Mouse (Mus musculus) lung, adult 2 months (tissue): ENCODE data around the gene Kif1bp. TPM values are rescaled to one million over a fixed set of nuclear protein-coding genes. Genes with fewer than 3 reads are reported as not detected.
"Not testable (repeated sequence)": the region's sequence is repeated elsewhere in the genome, so short reads cannot be mapped to it uniquely, and the experiment has no call there.

Experiments
- DNase-seq: peaks from one replicate; pipeline ENCODE4 v3.0.0; 2022
- H3K4me1 ChIP-seq: fragments of 200-500 bp; 2 replicates; pipeline ENCODE4 v1.6.1; 2011; ENCODE audit warnings: low read length; ENCODE audit not compliant: control insufficient read depth, insufficient read depth
- H3K4me3 ChIP-seq: fragments of 200-500 bp; replicated peaks from 2 replicates; pipeline ENCODE3; 2011; ENCODE audit warnings: low read depth, mild to moderate bottlenecking, control low read depth, low read length; ENCODE audit errors: extremely low read depth
- CTCF ChIP-seq: fragments of 200-500 bp; IDR thresholded peaks from 2 replicates; pipeline ENCODE4 v1.5.1; 2011; ENCODE audit warnings: mild to moderate bottlenecking, low read length, control low read depth; ENCODE audit not compliant: insufficient read depth
- POLR2A ChIP-seq: fragments of 200-500 bp; IDR thresholded peaks from 2 replicates; pipeline ENCODE4 v1.6.1; 2011; ENCODE audit warnings: low read depth, mild to moderate bottlenecking, control low read depth, low read length, borderline replicate concordance; ENCODE audit errors: extremely low read depth
- WGBS: fragments of 180-500 bp; shearing (Covaris S2); methylation state at CpG from one replicate; pipeline ENCODE4 v1.1.7; 2018; 5-methylcytosine and 5-hydroxymethylcytosine counted together
- polyA plus RNA-seq: library from polyadenylated mRNA; depleted of rRNA; stranded (reverse); fragments of >200 nt; gene quantifications from 2 replicates; pipeline ENCODE4 v1.2.3, GENCODE M21; 2012; rRNA removed

Gene Kif1bp
- polyA plus RNA-seq: 37.8 and 45.5 TPM in 2 replicates

- Histone ChIP-seq H3K4me1 (0 out of 2 replicates have a peak, but pooled peaks cover 2% of the 10 kb centered on the region), H3K4me3 (peak within 1 kb of the TSS; percentile 81)
- peak; percentile 93 for TF ChIP-seq POLR2A
- TF ChIP-seq CTCF: no peak
- DNase-seq: peak; percentile 96
- WGBS: 5% methylated on average over 33 of the region's 33 CpGs
Measured at GRCm38 (mm10) chr10:62578338-62579100, at the start of gene Kif1bp. Gene Kif1bp, minus strand, starts transcription at chr10:62578457.

GRCm38 (mm10) chr10:62604161-62604560 lies 25.9 kb upstream of the Kif1bp start:
- Histone ChIP-seq H3K4me3 (no peak overlapping the region), H3K4me1 (peaks cover 4% of the 10 kb centered on the region; the same call in 1 of the 2 replicates)
- no peak for DNase-seq
- TF ChIP-seq POLR2A: no peak
- TF ChIP-seq CTCF: no peak
- WGBS: 82% methylated on average over 3 of the region's 3 CpGs

DNA sequence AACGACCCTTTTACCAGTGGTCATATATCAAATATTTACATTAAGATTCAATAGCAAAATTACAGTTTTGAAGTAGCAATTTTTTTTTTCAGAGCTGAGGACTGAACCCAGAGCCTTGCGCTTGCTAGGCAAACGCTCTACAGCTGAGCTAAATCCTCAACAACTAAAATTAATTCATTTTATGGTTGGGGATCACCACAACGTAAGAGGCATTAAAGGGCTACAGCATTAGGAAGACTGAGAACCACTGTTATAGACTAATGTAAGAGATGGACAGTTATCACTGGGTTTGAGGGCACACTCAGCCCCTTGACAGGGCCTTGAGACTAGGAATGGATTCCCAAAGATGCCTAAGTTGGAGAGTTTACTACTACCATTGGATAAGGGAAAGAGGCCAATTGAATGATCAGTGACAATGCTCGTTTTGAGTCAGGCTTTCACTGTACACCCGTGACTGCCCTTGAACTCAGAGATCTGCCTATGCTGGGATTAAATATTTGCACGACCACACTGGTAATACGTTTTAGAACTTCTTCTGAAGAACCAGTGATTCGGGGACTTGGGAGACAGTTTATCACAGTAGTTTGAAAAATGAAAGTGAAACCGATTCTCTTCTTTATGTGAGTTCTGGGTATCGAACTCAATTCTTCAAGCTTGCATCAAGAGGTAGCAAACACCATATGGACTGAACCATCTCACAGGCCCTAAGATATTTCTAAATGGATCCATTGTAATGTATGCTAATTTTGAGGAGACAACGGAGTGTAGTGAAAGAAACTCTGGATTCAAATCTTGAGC lies 25.2 kb upstream of the Kif1bp start:
- no peak for TF ChIP-seq POLR2A
- no peak for TF ChIP-seq CTCF
- DNase-seq: no peak
- Histone ChIP-seq H3K4me3 (no peak overlapping the region), H3K4me1 (peaks cover 4% of the 10 kb centered on the region; the same call in 1 of the 2 replicates)
- WGBS: 76% methylated on average over 12 of the region's 12 CpGs

- TF ChIP-seq CTCF (no peak), POLR2A (peak; percentile 85; the same call in 1 of the 2 replicates)
- peaks cover 4% of the 10 kb centered on the region; the same call in 1 of the 2 replicates for H3K4me1 ChIP-seq
- WGBS: 2% methylated on average over 53 of the region's 53 CpGs
- peak within 1 kb of the TSS; percentile 81 for H3K4me3 ChIP-seq
- DNase-seq: peak; percentile 91
Measured at GRCm38 (mm10) chr10:62602177-62603040, 24.2 kb upstream of the Kif1bp start, which contains the start of gene Ddx21. Gene Ddx21, minus strand, starts transcription at chr10:62602281.

DNA sequence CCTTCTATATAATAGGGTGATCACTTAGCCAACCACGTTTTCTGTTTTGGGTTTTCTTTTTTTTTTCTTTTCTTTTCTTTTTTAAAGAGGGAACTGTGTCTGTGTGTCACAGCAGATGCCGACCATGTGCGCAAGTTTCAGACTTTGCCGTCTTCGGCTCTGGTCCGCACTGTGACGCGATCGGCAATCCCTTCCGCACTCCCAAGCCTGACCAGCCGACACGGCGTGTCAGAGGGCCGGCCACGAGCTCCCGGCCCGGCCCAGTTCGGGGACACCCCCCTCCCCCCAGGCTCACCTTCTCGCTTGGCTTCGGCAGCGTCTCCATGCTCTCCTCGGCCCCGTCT lies 23.5 kb upstream of the Kif1bp start:
- DNase-seq: no peak
- H3K4me3 ChIP-seq: peak overlapping the region; percentile 81
- H3K4me1 ChIP-seq: peaks cover 4% of the 10 kb centered on the region; the same call in 1 of the 2 replicates
- no peak for TF ChIP-seq CTCF
- under 1% methylated on average over 23 of the region's 23 CpGs for WGBS

DNA sequence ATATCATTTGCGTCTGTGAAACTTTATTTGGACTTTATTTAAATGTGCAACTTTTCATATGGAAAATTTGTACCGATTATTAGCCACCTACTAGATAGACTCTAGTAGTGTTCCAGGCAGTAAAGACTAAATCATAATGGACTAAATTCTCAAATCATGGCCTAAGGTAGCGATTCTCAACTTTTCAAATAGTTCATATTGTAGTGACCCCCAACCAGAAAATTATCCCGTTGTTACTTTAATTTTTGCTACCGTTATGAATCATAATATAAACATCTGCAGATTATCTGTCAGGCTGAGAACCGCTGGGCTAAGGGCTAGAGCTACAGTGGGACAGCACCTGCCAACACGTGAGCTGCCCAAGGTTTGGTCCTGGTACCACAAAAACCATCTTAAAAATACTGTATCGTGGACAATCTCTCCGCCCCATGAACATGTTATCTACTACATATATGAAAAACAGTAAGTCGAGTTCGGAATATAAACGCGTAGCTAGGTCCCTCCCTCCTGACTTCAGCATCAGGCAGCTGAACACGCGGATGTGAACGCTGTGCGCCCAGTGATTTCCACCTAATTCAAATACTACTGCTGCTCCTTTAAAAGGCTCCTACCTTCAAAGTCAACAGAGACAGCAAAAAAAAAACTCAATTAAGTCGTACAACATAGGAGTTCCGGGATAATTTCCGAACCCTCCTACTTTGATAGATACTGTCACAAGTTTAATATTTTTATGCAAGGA lies 23.0 kb upstream of the Kif1bp start:
- no peak for DNase-seq
- Histone ChIP-seq H3K4me1 (peaks cover 4% of the 10 kb centered on the region; the same call in 1 of the 2 replicates), H3K4me3 (peak overlapping the region; percentile 39)
- TF ChIP-seq POLR2A: no peak
- TF ChIP-seq CTCF: no peak
- WGBS: 10% methylated on average over 20 of the region's 20 CpGs

DNA sequence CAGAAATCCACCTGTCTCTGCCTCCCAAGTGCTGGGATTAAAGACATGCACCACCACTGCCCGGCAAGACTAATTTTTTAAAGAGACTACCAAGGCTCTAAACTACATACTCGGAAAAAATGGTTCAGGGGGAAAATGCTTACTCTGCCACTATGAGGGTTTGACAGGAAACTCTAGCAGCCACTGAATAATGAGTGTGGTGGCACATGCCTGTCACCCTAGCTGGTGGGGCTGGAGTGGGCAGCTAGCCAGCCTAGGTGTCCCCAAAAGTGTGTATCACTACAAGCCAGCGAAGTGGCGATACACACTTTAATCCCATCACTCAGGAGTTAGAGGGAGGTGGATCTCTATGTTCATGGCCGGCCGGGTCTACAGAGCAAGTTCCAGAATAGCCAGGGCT lies 21.8 kb upstream of the Kif1bp start:
- 84% methylated on average over 6 of the region's 6 CpGs for WGBS
- peaks cover 4% of the 10 kb centered on the region; the same call in 1 of the 2 replicates for H3K4me1 ChIP-seq
- TF ChIP-seq POLR2A (no peak), CTCF (no peak)
- DNase-seq: no peak
- no peak overlapping the region for H3K4me3 ChIP-seq

GRCm38 (mm10) chr10:62599311-62599710 lies 21.1 kb upstream of the Kif1bp start:
- 93% methylated on average over 3 of the region's 3 CpGs for WGBS
- not testable (repeated sequence) for DNase-seq, H3K4me1 ChIP-seq

GRCm38 (mm10) chr10:62592496-62592895 lies 14.2 kb upstream of the Kif1bp start:
- WGBS: 64% methylated on average over 7 of the region's 7 CpGs
- no peak for DNase-seq
- Histone ChIP-seq H3K4me3 (no peak overlapping the region), H3K4me1 (peaks cover 5% of the 10 kb centered on the region; the same call in 1 of the 2 replicates)
- no peak for TF ChIP-seq CTCF
- TF ChIP-seq POLR2A: no peak

More at GRCm38 (mm10) chr10:62599311-62599710, 21.1 kb upstream of the Kif1bp start:
- not testable (repeated sequence) for H3K4me3 ChIP-seq
